Mouse (Mus musculus): ENCODE measurements around the gene Net1. TPM values are rescaled to one million over a fixed set of nuclear protein-coding genes. Genes with fewer than 3 reads are reported as not detected.
A peak's percentile ranks its signal among the peaks of the same experiment; 100 is the strongest.
"Not testable (repeated sequence)": the region's sequence is repeated elsewhere in the genome, so short reads cannot be mapped to it uniquely, and the experiment has no call there.

The Net1 gene
- total RNA-seq (2021): 10 to 100 TPM; 24.1 to 28.6 TPM
- long read RNA-seq, experiment 1, transcript Net1-202 (10 exons, 3,871 nt): major isoform, 5 of 8 reads
- long read RNA-seq, experiment 1, partial matches to known transcripts: 2 of 8 reads
- long read RNA-seq, experiment 1, other reads (novel, unspliced or antisense): 1 of 8 reads
- long read RNA-seq, experiment 2, transcript Net1-202 (10 exons, 3,871 nt): major isoform, 5 of 8 reads
- long read RNA-seq, experiment 2, partial matches to known transcripts: 0 of 8 reads
- long read RNA-seq, experiment 2, other reads (novel, unspliced or antisense): 1 of 8 reads

DNA sequence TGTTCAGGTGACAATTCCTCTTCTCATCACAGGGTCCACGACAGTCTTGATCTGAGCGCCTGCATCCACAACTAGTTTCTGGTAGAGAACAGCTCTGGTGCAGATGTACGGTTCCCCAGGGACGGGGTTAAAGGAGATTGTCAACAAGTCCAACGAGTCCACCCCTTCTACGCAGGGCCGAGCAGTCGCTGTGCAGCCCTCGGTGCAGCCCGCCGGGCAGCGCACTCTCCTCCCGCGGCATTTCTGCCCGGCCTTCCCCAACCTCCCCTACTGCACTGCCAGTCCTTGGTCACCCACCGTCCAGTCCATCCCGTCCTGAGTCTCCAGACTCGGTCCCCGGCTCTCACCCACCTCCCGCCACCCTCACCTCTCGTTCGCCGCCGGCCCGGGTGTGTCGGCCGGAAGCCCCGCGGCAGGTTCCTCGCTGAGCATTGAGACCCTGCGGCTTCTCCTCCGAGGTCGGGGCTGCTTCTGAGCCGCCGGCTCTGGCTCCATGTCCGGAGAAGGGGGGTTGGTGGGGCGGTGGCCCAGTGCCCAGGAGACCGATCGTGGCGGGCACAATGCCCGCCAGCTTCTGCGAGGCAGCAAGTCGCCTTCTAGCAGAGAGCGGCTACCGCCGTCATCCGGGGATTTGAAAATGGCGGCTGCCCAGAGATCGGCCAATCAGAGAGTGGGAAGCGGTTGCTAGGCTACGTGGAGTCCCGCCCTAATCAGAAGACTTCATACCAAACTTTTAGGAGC lies at the start of gene Net1, which contains the start of gene Tubal3:
Gene Net1, minus strand, starts transcription at position 650 of the 741 bp plus-strand sequence.
Gene Tubal3, plus strand, starts transcription at position 704 of the 741 bp plus-strand sequence.
- peak; percentile 86 to 93 for DNase-seq (ENCODE audit: low spot score in 2 of 2)

DNA sequence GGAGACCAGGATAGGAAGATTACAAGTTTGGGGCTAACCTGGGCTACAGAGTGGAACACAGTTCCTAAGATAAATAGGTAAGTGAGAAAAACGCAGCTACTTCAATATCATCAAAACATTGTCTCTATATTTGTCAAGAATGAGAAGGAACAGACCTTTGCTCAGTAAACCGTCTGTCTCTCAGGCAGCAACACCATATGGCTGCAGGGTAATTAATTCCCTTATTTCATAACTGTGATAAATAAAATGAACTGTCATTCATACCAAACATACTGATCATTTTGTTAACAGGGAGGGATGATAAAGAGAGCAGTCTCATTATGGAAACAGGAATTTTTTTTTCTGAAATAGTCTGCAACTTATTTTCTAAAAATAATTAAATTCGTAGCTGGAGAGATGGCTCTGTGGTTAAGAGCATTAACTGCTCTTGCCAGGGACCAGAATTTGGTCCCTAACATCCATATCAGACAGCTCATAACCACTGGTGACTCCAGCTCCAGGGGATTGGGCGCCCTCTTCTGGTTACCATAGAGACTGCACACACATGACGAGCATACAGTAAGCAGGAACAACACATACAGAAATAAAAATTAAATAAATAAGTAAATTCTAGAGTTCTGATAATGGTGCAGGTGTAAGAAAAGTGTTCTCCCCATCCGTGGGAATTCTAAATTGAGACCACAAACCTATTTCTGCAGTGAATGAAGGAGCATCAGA lies 33.3 kb upstream of the Net1 start:
- peak in 1 of 2 experiments; percentile 46 for DNase-seq (ENCODE audit: low spot score in 2 of 2)

DNA sequence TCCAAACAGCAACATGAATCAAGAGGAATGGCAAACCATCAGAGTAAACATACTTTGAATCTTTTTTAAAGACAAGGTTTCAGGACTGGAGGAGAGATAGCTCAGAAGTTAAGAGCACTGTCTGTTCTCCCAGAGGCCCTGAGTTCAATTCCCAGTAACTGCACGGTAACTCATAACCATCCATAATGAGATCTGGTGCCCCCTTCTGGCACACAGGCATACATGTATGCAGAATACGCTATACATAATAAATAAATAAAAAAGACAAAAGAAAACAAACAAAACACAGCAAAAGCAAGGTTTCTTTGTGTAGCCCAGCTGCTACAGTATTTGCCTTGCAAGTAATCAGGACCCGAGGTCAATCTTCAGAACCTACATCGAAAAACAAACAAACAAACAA lies 31.5 kb upstream of the Net1 start:
- no peak for DNase-seq (ENCODE audit: low spot score in 2 of 2)

DNA sequence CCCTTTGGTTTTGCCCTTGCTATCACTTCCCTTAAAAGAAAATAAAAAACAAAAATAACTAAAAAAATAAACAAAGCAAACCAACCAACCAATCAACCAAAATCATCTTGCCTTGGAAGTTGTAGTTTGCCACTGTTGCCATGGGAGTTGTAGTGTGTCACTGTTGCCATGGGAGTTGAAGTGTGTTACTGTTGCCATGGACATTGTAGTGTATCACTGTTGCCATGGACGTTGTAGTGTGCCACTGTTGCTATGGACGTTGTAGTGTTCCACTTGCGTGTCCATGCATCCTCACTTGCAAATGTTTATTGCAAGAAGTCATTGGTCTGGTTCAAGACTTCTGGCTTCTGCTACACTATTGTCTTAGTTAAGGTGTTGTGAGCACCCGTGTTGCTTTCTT lies 29.2 kb upstream of the Net1 start:
- no peak for DNase-seq (ENCODE audit: low spot score in 2 of 2)

DNA sequence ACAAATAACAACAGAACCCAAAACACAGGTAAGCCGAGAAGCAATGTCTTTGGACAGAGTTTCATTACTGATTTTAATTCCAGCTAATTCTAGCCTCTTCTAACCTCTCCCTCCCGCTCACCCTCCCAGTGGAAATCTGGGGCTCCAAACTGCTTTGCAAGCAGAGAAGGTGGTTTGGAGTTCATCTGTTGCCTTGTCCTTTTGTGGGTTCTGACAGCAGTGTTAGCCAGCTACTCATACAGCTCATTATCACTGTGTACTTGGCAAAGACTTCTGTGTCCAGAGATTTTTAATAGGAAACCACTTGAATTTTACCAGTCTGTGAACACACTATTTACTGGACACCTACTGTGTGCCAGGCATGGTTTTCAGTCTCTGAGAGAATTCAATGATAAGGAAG lies 27.2 kb upstream of the Net1 start, which contains the start of gene Ucn3:
Gene Ucn3, minus strand, starts transcription at position 101 of the 400 bp plus-strand sequence.
- DNase-seq (ENCODE audit: low spot score in 2 of 2): no peak

DNA sequence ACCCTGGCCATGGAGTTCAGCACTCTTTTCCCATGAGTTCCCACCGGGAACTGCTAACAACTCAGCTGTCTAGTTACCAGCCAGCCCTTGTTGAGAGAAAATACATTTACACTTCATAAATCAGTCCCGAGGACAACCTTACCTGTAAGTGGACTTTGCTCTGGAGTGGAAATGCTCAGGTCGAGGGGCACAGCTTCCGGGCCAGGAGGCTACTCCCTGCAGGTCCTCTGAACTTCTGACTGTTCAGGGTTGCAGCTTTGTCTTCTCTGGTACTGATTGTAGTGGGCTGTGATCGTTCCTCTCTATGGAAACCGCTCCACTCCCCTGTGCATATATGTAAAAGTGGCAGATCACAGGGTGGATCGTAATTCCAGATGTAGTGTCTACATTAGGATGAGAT lies 26.7 kb upstream of the Net1 start:
- no peak for DNase-seq (ENCODE audit: low spot score in 2 of 2)

DNA sequence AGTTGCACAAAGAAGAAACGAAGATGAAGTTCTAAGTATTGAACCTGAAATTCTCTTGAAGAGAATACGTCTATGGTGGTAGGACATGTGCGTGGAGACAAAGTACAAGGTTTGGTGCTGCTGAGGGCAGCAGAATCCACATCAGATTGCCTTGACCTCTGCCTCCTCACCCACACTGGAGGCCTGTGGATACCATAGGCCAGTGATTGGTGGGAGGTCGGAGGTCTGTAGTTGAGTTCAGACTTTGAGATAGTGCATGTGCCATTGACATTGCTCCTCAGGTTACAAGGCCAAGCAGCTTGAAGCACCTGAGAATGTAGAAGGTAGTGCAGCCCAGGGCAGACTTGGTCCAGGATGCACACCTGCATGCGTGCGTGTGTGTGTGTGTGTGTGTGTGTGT lies 8.0 kb upstream of the Net1 start:
- DNase-seq (ENCODE audit: low spot score in 2 of 2): no peak

DNA sequence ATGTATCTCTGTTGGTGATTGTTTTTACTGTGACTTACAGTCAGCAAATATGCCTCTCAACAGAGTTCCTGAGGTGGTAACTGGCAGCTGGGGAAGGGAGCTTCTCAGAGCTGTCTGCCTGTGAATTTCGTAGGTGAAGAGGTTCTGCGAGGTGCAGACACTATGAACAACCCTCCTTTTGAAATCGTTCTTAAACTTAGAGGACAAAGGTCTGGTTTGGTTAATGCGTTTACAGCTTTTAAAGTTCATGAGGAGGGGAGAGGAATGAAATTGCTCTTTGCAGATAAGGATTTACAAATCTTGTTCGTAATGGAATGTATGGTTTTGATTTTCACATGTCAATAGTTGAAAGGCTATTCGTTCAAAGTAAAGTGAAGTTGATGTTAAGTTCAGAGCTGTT lies 7.6 kb upstream of the Net1 start:
- no peak for DNase-seq (ENCODE audit: low spot score in 2 of 2)

DNA sequence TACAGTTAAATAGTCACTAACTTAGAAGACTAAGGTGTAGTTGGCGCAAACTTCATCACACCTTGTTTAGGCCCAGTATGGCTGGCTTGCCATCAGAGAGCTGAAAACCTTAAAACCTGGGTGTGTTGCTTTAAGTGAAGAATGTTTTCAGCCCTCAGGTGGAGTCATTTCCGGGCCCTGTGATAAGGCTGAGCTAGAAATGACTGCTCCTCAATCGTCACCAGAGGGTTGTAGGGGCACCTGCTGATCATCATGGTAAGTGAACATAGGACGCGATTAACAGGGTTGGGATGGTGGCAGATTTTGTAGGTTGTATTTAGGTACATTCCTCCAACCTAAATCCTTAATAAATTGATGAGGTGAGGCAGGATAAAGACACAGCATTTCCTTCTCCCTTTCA lies 6.5 kb upstream of the Net1 start:
- no peak for DNase-seq (ENCODE audit: low spot score in 2 of 2)

DNA sequence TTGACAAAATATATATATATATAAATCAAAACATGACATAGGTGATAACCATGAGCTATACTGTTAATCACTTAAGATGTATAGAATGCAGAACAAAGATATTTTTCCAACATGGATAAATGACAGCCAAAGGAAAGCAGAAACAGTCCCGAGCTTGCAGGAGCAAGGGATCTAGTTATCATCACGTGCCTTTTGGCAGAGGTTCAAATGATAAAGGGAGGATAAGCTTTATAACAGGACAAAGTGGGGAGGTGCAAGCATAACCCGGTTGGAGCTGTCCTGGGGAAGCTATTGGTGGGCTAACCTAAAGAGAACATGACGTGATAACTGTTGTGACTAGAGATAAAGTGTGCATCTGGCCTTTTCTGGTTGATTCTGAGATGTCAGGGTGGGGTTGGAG lies 4.5 kb downstream of the Net1 start:
- no peak for DNase-seq (ENCODE audit: low spot score in 2 of 2)

DNA sequence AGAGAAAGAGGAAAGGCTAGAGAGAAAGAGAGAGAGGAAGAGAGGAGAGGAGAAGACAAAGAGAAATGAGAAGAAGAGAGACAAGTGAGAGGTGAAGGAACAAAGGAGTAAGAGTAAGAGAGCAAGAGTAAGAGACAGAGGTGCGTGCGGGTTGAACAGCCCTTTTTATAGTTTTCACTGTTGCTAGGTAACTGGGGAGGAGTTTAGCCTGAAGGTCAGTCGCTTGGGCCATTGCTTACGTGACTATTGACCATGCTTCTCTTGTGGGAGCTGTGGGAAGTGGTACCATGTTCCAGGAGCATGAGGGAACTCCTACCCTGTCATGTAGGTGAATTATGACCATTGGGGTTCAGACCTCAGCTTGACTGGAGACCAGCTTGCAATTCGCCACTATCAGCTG lies 7.7 kb downstream of the Net1 start:
- no peak for DNase-seq (ENCODE audit: low spot score in 2 of 2)

DNA sequence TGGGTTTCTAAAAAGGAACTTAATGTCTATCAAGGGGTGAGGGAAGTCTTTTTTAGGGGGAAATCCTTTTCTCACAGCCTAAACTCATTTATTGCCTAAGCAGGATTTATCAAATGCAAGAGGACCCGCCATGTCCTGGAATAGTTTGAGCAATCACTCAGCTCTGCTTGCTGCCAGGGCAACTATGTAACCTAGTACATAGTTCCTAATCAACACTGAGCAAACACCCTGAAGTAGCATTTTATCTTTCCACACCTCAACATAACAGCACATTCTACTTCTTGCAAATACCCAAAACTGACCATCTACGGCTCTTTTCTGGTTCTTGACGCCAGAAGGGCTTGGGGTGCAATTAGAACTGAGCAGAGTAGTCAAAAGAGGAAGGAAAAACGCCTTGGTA lies 9.8 kb downstream of the Net1 start:
- no peak for DNase-seq (ENCODE audit: low spot score in 2 of 2)

DNA sequence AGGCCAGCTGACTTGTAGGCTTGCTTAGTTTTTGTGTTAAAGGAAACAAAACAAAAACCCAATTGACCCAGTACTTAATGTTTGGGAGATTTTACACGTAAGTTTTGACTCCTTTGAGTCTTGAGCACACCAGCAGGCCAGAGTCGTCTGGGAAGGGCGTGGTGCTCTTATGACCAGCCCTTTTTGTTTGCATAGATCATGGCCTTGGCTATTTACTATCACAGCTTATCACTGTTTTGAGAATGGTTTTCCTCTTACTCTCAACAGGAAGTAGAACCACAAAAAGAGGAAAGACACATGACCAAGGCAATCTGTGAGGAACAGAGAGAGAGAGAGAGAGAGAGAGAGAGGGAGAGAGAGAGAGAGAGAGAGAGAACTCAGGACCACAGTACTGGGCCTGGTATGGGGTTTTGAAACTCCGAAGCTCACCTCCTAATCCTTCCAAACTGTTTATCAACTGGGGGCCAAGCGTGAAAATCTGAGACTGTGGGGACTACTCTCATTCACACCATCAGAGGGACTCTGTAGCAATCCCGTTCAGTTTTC lies 10.8 kb downstream of the Net1 start:
- DNase-seq (ENCODE audit: low spot score in 2 of 2): no peak

DNA sequence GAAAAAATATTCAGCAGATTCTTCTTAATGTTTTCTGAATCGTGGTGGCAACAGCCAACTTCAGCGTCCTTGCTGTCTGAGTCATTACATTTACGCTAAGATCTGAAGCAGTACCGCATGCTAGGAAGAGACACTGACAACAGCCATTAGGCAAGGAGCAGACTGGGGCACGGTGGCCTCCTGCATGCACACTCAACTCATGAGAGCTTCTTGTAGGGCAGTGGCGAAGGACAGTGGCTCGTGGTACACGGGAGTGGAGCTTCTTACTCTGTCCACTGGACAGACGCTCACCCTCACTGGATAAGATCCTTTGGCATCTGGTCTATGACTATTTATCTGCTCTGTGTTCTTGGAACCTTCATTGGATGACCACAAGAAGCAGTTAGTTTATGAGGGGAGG lies 18.7 kb downstream of the Net1 start:
- no peak for DNase-seq (ENCODE audit: low spot score in 2 of 2)

DNA sequence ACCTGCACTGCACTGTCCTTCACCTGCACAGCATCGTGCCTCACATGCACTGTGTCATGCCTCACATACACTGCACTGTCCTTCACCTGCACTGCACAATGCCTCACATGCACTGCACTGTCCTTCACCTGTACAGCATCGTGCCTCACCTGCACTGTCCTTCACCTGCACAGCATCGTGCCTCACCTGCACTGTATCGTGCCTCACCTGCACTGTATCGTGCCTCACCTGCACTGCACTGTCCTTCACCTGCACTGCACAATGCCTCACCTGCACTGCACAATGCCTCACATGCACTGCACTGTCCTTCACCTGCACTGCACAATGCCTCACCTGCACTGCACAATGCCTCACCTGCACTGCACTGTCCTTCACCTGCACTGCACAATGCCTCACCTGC lies 19.8 kb downstream of the Net1 start:
- not testable (repeated sequence) for DNase-seq (ENCODE audit: low spot score in 2 of 2)

DNA sequence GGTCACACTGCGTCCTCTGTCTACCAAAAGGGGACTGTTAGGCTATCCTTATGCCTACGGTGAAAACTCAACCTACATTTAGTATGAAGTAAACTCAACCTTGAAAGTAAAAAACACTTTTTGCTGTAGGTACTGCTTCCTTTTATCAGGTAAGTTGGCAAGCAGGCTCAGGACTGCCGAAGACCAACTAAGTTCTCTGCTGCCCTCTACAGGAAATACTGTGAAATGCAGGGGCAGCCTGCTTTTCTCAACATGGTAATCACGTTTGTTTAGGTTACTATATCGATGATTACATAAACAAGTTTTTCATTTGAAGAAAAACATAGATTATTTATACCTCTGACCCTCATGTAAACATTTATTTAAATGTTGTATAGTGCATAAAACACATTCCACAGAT lies 21.1 kb downstream of the Net1 start:
- DNase-seq (ENCODE audit: low spot score in 2 of 2): peak; percentile 35 to 77

DNA sequence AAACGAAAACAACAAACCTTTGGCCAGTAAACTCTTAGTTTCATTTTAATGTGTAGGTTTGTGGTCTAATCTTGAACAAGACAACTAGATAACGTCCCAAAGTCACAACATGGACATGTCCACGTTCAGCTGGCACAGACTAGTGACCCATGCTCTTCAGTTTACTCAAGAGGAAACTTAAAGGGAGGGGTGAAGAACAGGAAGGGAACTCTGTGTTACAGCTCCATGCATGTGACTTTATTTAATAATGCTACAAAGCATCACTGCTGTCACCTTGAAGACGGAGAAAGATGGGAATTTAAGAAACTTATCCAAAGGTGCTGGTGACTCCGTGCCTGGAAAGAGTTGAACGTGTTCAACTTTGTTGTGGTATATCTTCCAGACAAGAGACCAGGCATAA lies 22.0 kb downstream of the Net1 start:
- DNase-seq (ENCODE audit: low spot score in 2 of 2): no peak

DNA sequence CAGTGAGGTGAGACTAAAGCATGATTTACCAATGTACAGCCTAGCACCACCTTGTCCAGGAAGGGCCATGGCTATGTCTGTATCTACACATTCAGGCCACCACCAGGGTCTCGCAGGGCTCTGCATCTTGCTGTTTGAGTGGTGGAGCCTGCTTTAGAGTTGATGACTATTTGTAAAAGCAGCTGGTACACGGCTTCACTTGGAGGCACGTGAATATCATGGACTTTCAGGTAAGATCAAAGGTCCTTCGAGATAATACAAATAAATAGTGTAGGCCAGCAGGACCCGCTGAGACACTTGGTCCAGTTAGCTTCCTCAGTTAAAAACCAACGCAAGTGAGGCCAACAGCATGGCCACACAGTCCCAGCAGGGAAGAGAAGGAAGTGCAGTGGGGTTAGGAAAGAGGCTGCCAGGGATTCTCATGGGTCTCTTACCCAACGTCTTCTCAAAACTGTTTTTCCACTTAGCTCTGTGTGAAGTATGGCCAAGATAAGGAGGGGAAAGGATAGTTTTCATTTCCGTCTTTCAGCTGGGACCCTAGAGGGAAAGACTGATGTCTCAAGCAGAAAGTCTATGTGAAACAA lies 22.5 kb downstream of the Net1 start:
- DNase-seq (ENCODE audit: low spot score in 2 of 2): no peak

DNA sequence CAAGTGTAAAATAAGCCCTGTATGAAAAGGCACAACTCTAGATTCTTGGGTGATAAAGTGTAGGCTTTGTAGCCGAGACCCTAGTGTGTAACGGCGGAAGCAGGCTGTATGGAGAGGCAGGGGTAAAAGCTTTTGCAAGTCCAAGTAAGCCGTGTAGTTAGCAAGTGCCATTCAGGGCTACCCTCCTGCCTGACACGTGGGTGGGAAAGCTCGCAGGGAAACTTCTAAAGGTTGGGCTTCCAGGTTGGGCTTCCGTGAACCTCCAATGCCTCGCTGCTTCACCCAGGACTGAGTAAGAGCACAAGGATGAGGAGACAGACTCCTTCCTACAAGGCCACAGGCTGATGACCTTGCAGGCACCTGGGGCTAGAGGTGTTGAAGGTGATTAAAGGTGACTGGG lies 23.5 kb downstream of the Net1 start:
- no peak for DNase-seq (ENCODE audit: low spot score in 2 of 2)

DNA sequence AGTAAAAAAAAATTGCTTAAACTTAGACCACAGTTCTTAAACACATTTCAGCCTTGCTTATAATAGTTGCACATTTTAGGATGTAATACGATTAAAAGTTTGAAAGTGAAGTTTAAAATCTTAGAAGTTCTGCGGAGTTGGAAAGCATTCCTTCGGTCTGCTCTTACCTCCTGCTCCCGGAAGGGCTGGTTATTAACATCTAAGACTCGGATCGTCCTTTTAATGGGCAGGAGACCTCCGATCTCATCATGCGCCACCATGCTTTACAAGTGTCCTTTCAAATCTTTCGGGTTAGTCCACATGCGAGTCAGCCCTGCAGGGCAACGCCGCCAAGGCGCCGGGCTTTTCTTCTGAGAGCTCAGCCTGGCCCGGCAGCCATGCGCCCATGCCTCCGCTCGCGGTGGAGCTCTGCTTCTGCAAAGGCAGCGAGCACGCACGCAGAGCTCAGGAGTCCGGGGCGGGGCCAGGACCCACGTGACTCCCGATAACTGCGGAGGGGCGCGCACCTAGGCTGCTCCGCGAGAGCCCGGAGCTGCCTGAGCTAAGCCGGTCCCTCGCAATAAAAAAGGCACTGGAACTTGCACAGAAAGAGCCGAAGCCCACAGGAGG lies 24.8 kb downstream of the Net1 start:
- peak; percentile 75 to 79 for DNase-seq (ENCODE audit: low spot score in 2 of 2)

DNA sequence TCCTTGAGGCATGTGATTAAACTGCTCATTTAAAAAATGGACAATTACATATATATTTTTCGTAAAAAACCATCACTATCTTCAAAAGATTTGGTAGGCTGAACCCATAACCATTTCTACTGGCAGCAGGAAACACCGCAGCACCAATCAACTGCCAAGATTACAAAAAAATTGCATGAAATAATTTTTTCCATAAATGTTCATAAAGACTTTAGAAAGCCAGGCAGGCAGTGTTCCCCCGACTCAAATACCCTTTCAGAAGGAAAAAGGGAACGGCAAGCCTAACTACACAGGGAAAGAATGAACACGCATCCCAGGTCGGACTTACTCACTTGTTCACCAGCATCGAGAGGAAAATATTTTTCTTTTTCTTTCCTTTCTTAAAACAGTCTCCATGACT lies 25.4 kb downstream of the Net1 start:
- DNase-seq (ENCODE audit: low spot score in 2 of 2): no peak

All from layer of hippocampus, postnatal 14 days (tissue).